Mouse (Mus musculus) embryonic facial prominence, embryonic 13.5 days (tissue): Measurements from ENCODE around the gene Actr1a. TPM values are rescaled to one million over a fixed set of nuclear protein-coding genes. Genes with fewer than 3 reads are reported as not detected.

Experiments
- ATAC-seq: fragments of 200-750 bp; cut with Nextera tagmentation; 2 replicates; pipeline ENCODE4 v1.8.0; 2017; ENCODE audit warnings: low read depth; ENCODE audit not compliant: insufficient number of reproducible peaks, insufficient read depth, low FRiP score, low TSS enrichment
- H3K27ac ChIP-seq: fragments of 300-500 bp; sonication (generic); 2 replicates; pipeline ENCODE4 v1.5.1; 2015; ENCODE audit warnings: moderate library complexity, mild to moderate bottlenecking, inconsistent platforms
- H3K27me3 ChIP-seq: fragments of 300-500 bp; sonication (generic); 2 replicates; pipeline ENCODE4 v1.6.1; 2015; ENCODE audit warnings: mild to moderate bottlenecking, inconsistent platforms
- H3K36me3 ChIP-seq: fragments of 300-500 bp; sonication (generic); 2 replicates; pipeline ENCODE4 v1.6.1; 2015; ENCODE audit warnings: mild to moderate bottlenecking, inconsistent platforms
- H3K4me1 ChIP-seq: fragments of 300-500 bp; sonication (generic); 2 replicates; pipeline ENCODE4 v1.6.1; 2015; ENCODE audit warnings: inconsistent platforms
- H3K4me2 ChIP-seq: fragments of 300-500 bp; sonication (generic); 2 replicates; pipeline ENCODE4 v1.6.1; 2015; ENCODE audit warnings: moderate library complexity, mild to moderate bottlenecking, inconsistent platforms
- H3K4me3 ChIP-seq: fragments of 300-500 bp; sonication (generic); 2 replicates; pipeline ENCODE4 v1.5.1; 2015; ENCODE audit warnings: mild to moderate bottlenecking, inconsistent platforms
- H3K9ac ChIP-seq: fragments of 300-500 bp; sonication (generic); 2 replicates; pipeline ENCODE4 v1.6.1; 2015; ENCODE audit warnings: mild to moderate bottlenecking, inconsistent platforms
- H3K9me3 ChIP-seq: fragments of 300-500 bp; sonication (generic); 2 replicates; pipeline ENCODE4 v1.6.1; 2016; ENCODE audit warnings: inconsistent platforms
- WGBS: fragments of 180-500 bp; shearing (Covaris S2); methylation state at CpG from one replicate; pipeline ENCODE4 v1.1.7; 2015; ENCODE audit warnings: mixed read lengths; 5-methylcytosine and 5-hydroxymethylcytosine counted together
- polyA plus RNA-seq: library from polyadenylated mRNA; unstranded; fragments of >200 nt; fragmentation: Nextera tagmentation; extraction: Ambion mirVana; gene quantifications from 2 replicates; pipeline ENCODE4 v1.2.1, GENCODE M21; 2015

The Actr1a gene
- polyA plus RNA-seq: 139 and 160 TPM in 2 replicates

- H3K36me3 ChIP-seq: 0 out of 2 replicates have a peak, but pooled peaks cover 4% of the 10 kb centered on the region
- H3K4me1 ChIP-seq: peaks cover 50% of the 10 kb centered on the region
- H3K4me2 ChIP-seq: peak within 1 kb of the TSS; percentile 94
- under 1% methylated on average over 51 of the region's 51 CpGs for WGBS
- H3K27ac ChIP-seq: peak within 1 kb of the TSS; percentile 71
- H3K9ac ChIP-seq: peak within 1 kb of the TSS; percentile 85
- no peaks in the 10 kb centered on the region for H3K27me3 ChIP-seq
- peak within 1 kb of the TSS; percentile 88 for H3K4me3 ChIP-seq
- peak; percentile 92 for ATAC-seq
- H3K9me3 ChIP-seq: no peaks in the 10 kb centered on the region
Observed at GRCm38 (mm10) chr19:46395109-46396009, at the start of gene Actr1a. Actr1a (minus strand) TSS chr19:46395748.

- ATAC-seq: peak; percentile 63
- H3K27ac ChIP-seq: peak overlapping the region; percentile 30; the same call in 1 of the 2 replicates
- 0 out of 2 replicates have a peak, but pooled peaks cover 3% of the 10 kb centered on the region for H3K36me3 ChIP-seq
- WGBS: 7% methylated on average over 6 of the region's 6 CpGs
- 0 out of 2 replicates have a peak overlapping the region, but pooled peaks have one; percentile 51 for H3K9ac ChIP-seq
- H3K9me3 ChIP-seq: no peaks in the 10 kb centered on the region
- H3K27me3 ChIP-seq: no peaks in the 10 kb centered on the region
- peaks cover 40% of the 10 kb centered on the region for H3K4me1 ChIP-seq
- H3K4me3 ChIP-seq: no peak overlapping the region
- H3K4me2 ChIP-seq: no peak overlapping the region
Observed at GRCm38 (mm10) chr19:46444209-46444608, 48.7 kb upstream of the Actr1a start.

GRCm38 (mm10) chr19:46443509-46443908 is 48.0 kb upstream of the Actr1a start:
- Histone ChIP-seq H3K27me3 (no peaks in the 10 kb centered on the region), H3K9me3 (no peaks in the 10 kb centered on the region), H3K9ac (peak overlapping the region; percentile 51; the same call in 1 of the 2 replicates), H3K4me1 (peaks cover 33% of the 10 kb centered on the region), H3K36me3 (0 out of 2 replicates have a peak, but pooled peaks cover 3% of the 10 kb centered on the region), H3K4me2 (no peak overlapping the region), H3K27ac (peak overlapping the region; percentile 30), H3K4me3 (no peak overlapping the region)
- no peak for ATAC-seq
- WGBS: 30% methylated on average over 6 of the region's 6 CpGs

GRCm38 (mm10) chr19:46435492-46435891 is 39.9 kb upstream of the Actr1a start:
- H3K36me3 ChIP-seq: 0 out of 2 replicates have a peak, but pooled peaks cover 3% of the 10 kb centered on the region
- 4% methylated on average over 7 of the region's 7 CpGs for WGBS
- peaks cover 39% of the 10 kb centered on the region for H3K4me1 ChIP-seq
- ATAC-seq: no peak
- H3K27ac ChIP-seq: peak overlapping the region; percentile 81; the same call in 1 of the 2 replicates
- H3K9me3 ChIP-seq: no peaks in the 10 kb centered on the region
- no peak overlapping the region; the same call in 1 of the 2 replicates for H3K4me2 ChIP-seq
- H3K27me3 ChIP-seq: no peaks in the 10 kb centered on the region
- H3K4me3 ChIP-seq: no peak overlapping the region
- H3K9ac ChIP-seq: peak overlapping the region; percentile 54; the same call in 1 of the 2 replicates

GRCm38 (mm10) chr19:46434591-46434990 is 39.0 kb upstream of the Actr1a start:
- H3K27ac ChIP-seq: peak overlapping the region; percentile 81
- H3K4me3 ChIP-seq: no peak overlapping the region
- 39% methylated on average over 9 of the region's 9 CpGs for WGBS
- peak overlapping the region; percentile 36; the same call in 1 of the 2 replicates for H3K4me2 ChIP-seq
- H3K27me3 ChIP-seq: no peaks in the 10 kb centered on the region
- ATAC-seq: no peak
- 0 out of 2 replicates have a peak, but pooled peaks cover under 1% of the 10 kb centered on the region for H3K36me3 ChIP-seq
- H3K4me1 ChIP-seq: peaks cover 39% of the 10 kb centered on the region
- H3K9me3 ChIP-seq: no peaks in the 10 kb centered on the region
- peak overlapping the region; percentile 40; the same call in 1 of the 2 replicates for H3K9ac ChIP-seq

- H3K27ac ChIP-seq: peak overlapping the region; percentile 81
- H3K4me2 ChIP-seq: peak overlapping the region; percentile 36
- peaks cover 39% of the 10 kb centered on the region for H3K4me1 ChIP-seq
Observed at GRCm38 (mm10) chr19:46434148-46434547, 38.6 kb upstream of the Actr1a start.

GRCm38 (mm10) chr19:46433712-46434111 is 38.2 kb upstream of the Actr1a start:
- H3K9ac ChIP-seq: peak overlapping the region; percentile 32; the same call in 1 of the 2 replicates
- WGBS: 32% methylated on average over 7 of the region's 7 CpGs
- H3K4me1 ChIP-seq: peaks cover 39% of the 10 kb centered on the region
- H3K4me2 ChIP-seq: peak overlapping the region; percentile 36
- no peak for ATAC-seq
- H3K27ac ChIP-seq: peak overlapping the region; percentile 81
- H3K4me3 ChIP-seq: no peak overlapping the region
- H3K27me3 ChIP-seq: no peaks in the 10 kb centered on the region
- H3K9me3 ChIP-seq: no peaks in the 10 kb centered on the region
- no peaks in the 10 kb centered on the region; the same call in 1 of the 2 replicates for H3K36me3 ChIP-seq

More at GRCm38 (mm10) chr19:46434148-46434547, 38.6 kb upstream of the Actr1a start:
- 41% methylated on average over 9 of the region's 9 CpGs for WGBS
- ATAC-seq: no peak
- H3K4me3 ChIP-seq: no peak overlapping the region
- H3K9ac ChIP-seq: peak overlapping the region; percentile 40; the same call in 1 of the 2 replicates
- H3K27me3 ChIP-seq: no peaks in the 10 kb centered on the region
- H3K9me3 ChIP-seq: no peaks in the 10 kb centered on the region
- H3K36me3 ChIP-seq: no peaks in the 10 kb centered on the region; the same call in 1 of the 2 replicates

GRCm38 (mm10) chr19:46429250-46429649 is 33.7 kb upstream of the Actr1a start:
- H3K27me3 ChIP-seq: no peaks in the 10 kb centered on the region
- no peak for ATAC-seq
- H3K4me3 ChIP-seq: no peak overlapping the region
- H3K27ac ChIP-seq: no peak overlapping the region
- H3K4me2 ChIP-seq: no peak overlapping the region
- no peak overlapping the region for H3K9ac ChIP-seq
- no peaks in the 10 kb centered on the region for H3K9me3 ChIP-seq
- H3K4me1 ChIP-seq: peaks cover 19% of the 10 kb centered on the region
- peaks cover 25% of the 10 kb centered on the region for H3K36me3 ChIP-seq

- H3K4me2 ChIP-seq: no peak overlapping the region
Observed at GRCm38 (mm10) chr19:46426488-46426887, 30.9 kb upstream of the Actr1a start.

GRCm38 (mm10) chr19:46425266-46425665 is 29.7 kb upstream of the Actr1a start:
- no peaks in the 10 kb centered on the region for H3K27me3 ChIP-seq
- peaks cover 34% of the 10 kb centered on the region for H3K4me1 ChIP-seq
- no peak overlapping the region for H3K27ac ChIP-seq
- no peak for ATAC-seq
- no peak overlapping the region for H3K9ac ChIP-seq
- H3K36me3 ChIP-seq: peaks cover 25% of the 10 kb centered on the region
- H3K4me2 ChIP-seq: no peak overlapping the region
- no peak overlapping the region for H3K4me3 ChIP-seq
- WGBS: 87% methylated on average over 8 of the region's 8 CpGs
- H3K9me3 ChIP-seq: no peaks in the 10 kb centered on the region

More at GRCm38 (mm10) chr19:46426488-46426887, 30.9 kb upstream of the Actr1a start:
- peaks cover 25% of the 10 kb centered on the region for H3K36me3 ChIP-seq
- no peak overlapping the region for H3K9ac ChIP-seq
- ATAC-seq: no peak
- no peaks in the 10 kb centered on the region for H3K9me3 ChIP-seq
- H3K4me1 ChIP-seq: peaks cover 28% of the 10 kb centered on the region
- WGBS: 86% methylated on average over 12 of the region's 12 CpGs
- no peak overlapping the region for H3K27ac ChIP-seq
- no peaks in the 10 kb centered on the region for H3K27me3 ChIP-seq
- H3K4me3 ChIP-seq: no peak overlapping the region
